Mouse (Mus musculus): ENCODE data around the gene Hdac5. TPM values are rescaled to one million over a fixed set of nuclear protein-coding genes. Genes with fewer than 3 reads are reported as not detected.

Gene Hdac5
- polyA plus RNA-seq, 1 experiment from 2014 or later: 21.3 TPM

DNA sequence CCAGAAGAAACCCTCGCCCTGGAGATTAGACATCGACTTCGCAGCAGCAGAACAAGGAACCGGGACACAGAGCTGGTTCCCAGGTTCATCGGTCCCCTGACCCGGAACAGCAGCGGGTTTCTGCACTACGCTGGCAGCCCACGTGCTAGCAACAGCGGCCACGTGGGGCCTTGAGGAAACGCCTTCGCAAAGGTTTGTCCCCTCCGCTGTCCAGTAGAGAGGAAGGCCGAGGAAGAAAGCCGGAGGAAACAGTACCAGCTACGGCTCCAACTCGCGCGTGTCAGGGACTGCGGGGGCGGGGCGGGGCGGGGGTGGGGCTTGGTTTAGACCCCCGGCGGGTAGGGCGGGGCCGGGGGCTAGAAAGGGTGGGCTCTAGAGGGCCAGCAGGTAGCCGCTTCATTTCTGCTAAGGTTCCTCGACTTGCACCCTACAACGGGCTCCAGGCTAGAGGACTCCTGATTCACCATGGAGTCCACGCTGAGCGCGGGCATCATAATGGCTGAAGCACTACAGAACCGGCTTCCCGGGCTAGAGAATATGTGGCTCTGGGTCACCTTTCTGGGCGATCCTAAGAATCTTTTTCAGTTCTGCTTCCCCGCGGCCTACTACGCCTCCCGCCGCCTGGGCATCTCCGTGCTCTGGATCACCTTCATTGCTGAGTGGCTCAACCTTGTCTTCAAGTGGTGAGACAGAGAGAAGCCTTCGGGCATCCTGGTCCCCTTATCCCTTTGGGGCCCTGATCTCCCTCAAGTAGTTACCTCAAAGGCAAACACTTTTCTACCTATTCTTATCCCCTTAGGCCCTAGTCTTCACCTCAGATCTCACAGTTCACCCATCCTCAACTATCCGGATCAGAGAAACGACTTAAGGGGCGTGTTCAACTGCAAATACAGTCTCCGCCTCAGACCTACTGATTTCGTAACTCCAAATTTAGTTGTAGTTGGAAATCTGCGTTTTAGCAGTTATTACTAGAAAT lies 40.2 kb downstream of the Hdac5 start, which contains the start of gene G6pc3:
Gene G6pc3 (plus strand): TSS at position 160 of the 976 bp plus-strand sequence.
- peak within 1 kb of the TSS; percentile 62 for H3K4me3 ChIP-seq (ENCODE audit: low read depth, low read length)
- H3K9me3 ChIP-seq (ENCODE audit: control insufficient read depth, low read length): no peaks in the 10 kb centered on the region
- DNase-seq (ENCODE audit: low spot score) (peak; percentile 86), ATAC-seq (ENCODE audit: insufficient number of reproducible peaks, low FRiP score, low TSS enrichment, low read depth) (peak; percentile 87)
- H3K27me3 ChIP-seq (ENCODE audit: control insufficient read depth, insufficient read depth, low read length): no peaks in the 10 kb centered on the region
- H3K36me3 ChIP-seq (ENCODE audit: control insufficient read depth, insufficient read depth, low read length): peaks cover 2% of the 10 kb centered on the region
- 3% methylated on average over 47 of the region's 50 CpGs for WGBS
- peaks cover 11% of the 10 kb centered on the region for H3K4me1 ChIP-seq (ENCODE audit: control insufficient read depth, insufficient read depth, low read length)
- H3K27ac ChIP-seq (replicated peaks; ENCODE audit: low read depth, low read length): 0 out of 2 replicates have a peak within 1 kb of the TSS, but pooled peaks have one; percentile 18
- H3K9ac ChIP-seq (ENCODE audit: low read length): peak within 1 kb of the TSS; percentile 70
- peak within 1 kb of the TSS; percentile 90 for H3K4me2 ChIP-seq (ENCODE audit: low read depth, severe bottlenecking)

DNA sequence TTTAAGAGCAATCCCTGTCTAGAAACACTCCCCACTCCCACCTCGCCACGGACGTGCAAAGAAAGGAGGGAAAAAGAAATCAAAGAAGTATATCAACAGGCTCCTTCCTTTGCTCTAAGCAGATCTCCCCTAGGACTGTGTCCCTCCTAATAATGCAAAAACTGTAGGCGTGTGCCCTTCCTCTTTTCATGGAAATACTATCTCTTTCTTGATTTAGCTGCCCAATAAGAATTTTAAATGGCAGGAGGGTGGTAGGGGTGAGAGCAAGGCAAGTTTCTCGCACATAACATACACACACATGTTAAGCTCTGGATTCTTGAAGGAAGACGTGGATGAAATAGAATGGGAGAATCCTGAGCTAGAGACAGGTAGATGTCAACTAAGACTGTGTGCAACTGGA lies 41.0 kb downstream of the Hdac5 start:
- ATAC-seq (ENCODE audit: insufficient number of reproducible peaks, low FRiP score, low TSS enrichment, low read depth): no peak
- H3K36me3 ChIP-seq (ENCODE audit: control insufficient read depth, insufficient read depth, low read length): peaks cover 2% of the 10 kb centered on the region

DNA sequence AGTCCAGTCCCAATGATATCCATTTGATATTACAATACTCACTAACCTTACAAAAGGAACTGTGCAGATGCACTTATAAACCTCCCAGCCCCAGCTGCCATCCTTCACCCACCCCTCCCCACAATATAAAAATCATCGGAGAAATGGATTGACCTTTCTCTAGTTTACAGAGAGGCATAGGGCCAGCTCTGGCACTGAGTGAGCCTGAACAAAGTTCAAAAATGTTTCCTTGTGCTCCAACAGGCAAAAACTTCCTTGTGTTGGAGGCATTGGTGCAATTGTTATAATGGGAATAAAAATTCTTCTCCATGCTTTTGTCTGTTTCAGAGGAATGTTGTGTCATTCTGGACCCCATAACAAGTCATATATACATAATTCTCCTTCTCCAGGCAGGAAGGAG lies 43.7 kb downstream of the Hdac5 start:
- peaks cover 2% of the 10 kb centered on the region; the same call in 1 of the 2 replicates for H3K36me3 ChIP-seq (ENCODE audit: control insufficient read depth, insufficient read depth, low read length)
- H3K9me3 ChIP-seq (ENCODE audit: control insufficient read depth, low read length): no peaks in the 10 kb centered on the region
- H3K4me2 ChIP-seq (ENCODE audit: low read depth, severe bottlenecking): no peak overlapping the region
- H3K27me3 ChIP-seq (ENCODE audit: control insufficient read depth, insufficient read depth, low read length): no peaks in the 10 kb centered on the region
- DNase-seq (ENCODE audit: low spot score) (no peak), ATAC-seq (ENCODE audit: insufficient number of reproducible peaks, low FRiP score, low TSS enrichment, low read depth) (no peak)
- H3K9ac ChIP-seq (ENCODE audit: low read length): no peak overlapping the region
- H3K4me1 ChIP-seq (ENCODE audit: control insufficient read depth, insufficient read depth, low read length): peaks cover 15% of the 10 kb centered on the region
- 92% methylated on average over 1 of the region's 1 CpGs for WGBS
- H3K27ac ChIP-seq (replicated peaks; ENCODE audit: low read depth, low read length): no peak overlapping the region
- no peak overlapping the region for H3K4me3 ChIP-seq (ENCODE audit: low read depth, low read length)

More for the DNA sequence above, 41.0 kb downstream of the Hdac5 start:
- H3K27ac ChIP-seq (replicated peaks; ENCODE audit: low read depth, low read length): no peak overlapping the region
- no peak for DNase-seq (ENCODE audit: low spot score)
- peak overlapping the region; percentile 90 for H3K4me2 ChIP-seq (ENCODE audit: low read depth, severe bottlenecking)
- WGBS: 74% methylated on average over 6 of the region's 6 CpGs
- peak overlapping the region; percentile 62 for H3K4me3 ChIP-seq (ENCODE audit: low read depth, low read length)
- H3K9ac ChIP-seq (ENCODE audit: low read length): peak overlapping the region; percentile 70; the same call in 1 of the 2 replicates
- H3K27me3 ChIP-seq (ENCODE audit: control insufficient read depth, insufficient read depth, low read length): no peaks in the 10 kb centered on the region
- peaks cover 15% of the 10 kb centered on the region for H3K4me1 ChIP-seq (ENCODE audit: control insufficient read depth, insufficient read depth, low read length)
- H3K9me3 ChIP-seq (ENCODE audit: control insufficient read depth, low read length): no peaks in the 10 kb centered on the region

DNA sequence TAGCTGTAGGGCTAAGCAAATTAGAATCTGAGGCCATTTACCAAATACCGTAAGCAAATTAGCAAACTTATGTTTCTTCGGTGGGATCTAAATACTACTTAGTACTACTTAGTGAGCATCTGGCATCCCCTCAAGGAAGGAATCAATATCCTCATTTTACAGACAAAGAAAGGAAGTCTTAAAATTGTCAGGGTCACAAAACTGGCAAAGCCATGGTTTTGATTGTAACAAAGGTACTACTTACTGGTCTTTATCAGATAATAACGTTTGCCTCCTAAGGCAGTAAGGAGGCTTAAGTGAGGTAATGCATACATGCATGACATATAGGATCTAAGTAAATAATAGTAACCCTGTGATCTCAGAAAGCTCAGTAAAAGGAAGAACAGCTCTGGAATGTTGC lies 44.3 kb downstream of the Hdac5 start:
- WGBS: 61% methylated on average over 3 of the region's 3 CpGs
- DNase-seq (ENCODE audit: low spot score) (no peak), ATAC-seq (ENCODE audit: insufficient number of reproducible peaks, low FRiP score, low TSS enrichment, low read depth) (no peak)

DNA sequence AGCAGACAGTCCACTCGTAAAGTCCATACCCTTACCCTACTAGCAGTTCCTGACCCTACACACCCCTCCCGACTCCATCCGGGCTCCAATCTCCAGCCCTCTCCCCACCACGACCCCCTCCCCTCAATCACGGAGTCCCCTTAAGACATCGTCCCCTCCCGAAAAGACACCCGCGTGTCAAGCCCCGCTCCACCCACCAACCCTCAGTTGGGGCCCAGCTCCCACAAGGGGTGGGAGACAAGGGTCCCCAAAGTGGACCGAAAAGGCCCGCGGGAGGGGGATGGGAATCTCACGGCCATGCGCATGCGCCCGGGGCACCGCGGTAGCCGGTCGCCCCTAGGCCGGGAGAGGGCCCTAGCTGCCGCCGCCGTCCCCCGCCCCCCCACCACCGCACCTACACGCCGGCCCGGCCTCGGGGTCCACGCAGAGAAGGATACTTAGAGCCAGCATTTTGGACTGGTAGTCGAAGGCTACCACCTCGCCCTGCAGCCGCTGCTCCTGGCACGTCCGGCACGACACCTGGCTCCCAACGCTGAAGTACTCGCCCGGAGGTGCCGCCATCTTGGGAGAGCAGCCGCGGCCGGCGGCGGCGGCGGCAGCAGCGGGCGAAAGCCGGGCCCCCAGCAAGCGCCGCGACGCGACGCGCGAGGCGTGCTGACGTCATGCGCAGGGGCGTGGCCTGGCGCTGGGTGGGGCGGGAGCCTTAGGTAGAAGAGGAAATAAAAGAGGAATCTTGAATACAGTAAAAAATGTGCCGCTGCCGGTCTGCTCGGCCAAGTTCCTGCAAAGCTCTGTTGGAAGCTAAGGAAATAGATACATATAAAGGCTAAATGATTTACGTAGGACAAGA lies 45.1 kb downstream of the Hdac5 start, which contains the start of gene Lsm12:
Gene Lsm12 (minus strand): TSS at position 651 of the 850 bp plus-strand sequence.
- ATAC-seq (ENCODE audit: insufficient number of reproducible peaks, low FRiP score, low TSS enrichment, low read depth) (peak; percentile 79), DNase-seq (ENCODE audit: low spot score) (peak; percentile 97)
- Histone ChIP-seq H3K36me3 (ENCODE audit: control insufficient read depth, insufficient read depth, low read length) (peaks cover 2% of the 10 kb centered on the region; the same call in 1 of the 2 replicates), H3K27ac (replicated peaks; ENCODE audit: low read depth, low read length) (peak within 1 kb of the TSS; percentile 86), H3K9ac (ENCODE audit: low read length) (peak within 1 kb of the TSS; percentile 86), H3K9me3 (ENCODE audit: control insufficient read depth, low read length) (no peaks in the 10 kb centered on the region), H3K4me3 (ENCODE audit: low read depth, low read length) (peak within 1 kb of the TSS; percentile 95), H3K27me3 (ENCODE audit: control insufficient read depth, insufficient read depth, low read length) (no peaks in the 10 kb centered on the region), H3K4me1 (ENCODE audit: control insufficient read depth, insufficient read depth, low read length) (peaks cover 8% of the 10 kb centered on the region; the same call in 1 of the 2 replicates), H3K4me2 (ENCODE audit: low read depth, severe bottlenecking) (peak within 1 kb of the TSS; percentile 81)
- WGBS: under 1% methylated on average over 70 of the region's 70 CpGs

More for the DNA sequence above, 44.3 kb downstream of the Hdac5 start:
- Histone ChIP-seq H3K36me3 (ENCODE audit: control insufficient read depth, insufficient read depth, low read length) (peaks cover 2% of the 10 kb centered on the region; the same call in 1 of the 2 replicates), H3K27me3 (ENCODE audit: control insufficient read depth, insufficient read depth, low read length) (no peaks in the 10 kb centered on the region), H3K4me2 (ENCODE audit: low read depth, severe bottlenecking) (peak overlapping the region; percentile 81), H3K4me3 (ENCODE audit: low read depth, low read length) (peak overlapping the region; percentile 95; the same call in 1 of the 2 replicates), H3K9me3 (ENCODE audit: control insufficient read depth, low read length) (no peaks in the 10 kb centered on the region), H3K27ac (replicated peaks; ENCODE audit: low read depth, low read length) (no peak overlapping the region; the same call in 1 of the 2 replicates), H3K4me1 (ENCODE audit: control insufficient read depth, insufficient read depth, low read length) (peaks cover 10% of the 10 kb centered on the region), H3K9ac (ENCODE audit: low read length) (no peak overlapping the region)

DNA sequence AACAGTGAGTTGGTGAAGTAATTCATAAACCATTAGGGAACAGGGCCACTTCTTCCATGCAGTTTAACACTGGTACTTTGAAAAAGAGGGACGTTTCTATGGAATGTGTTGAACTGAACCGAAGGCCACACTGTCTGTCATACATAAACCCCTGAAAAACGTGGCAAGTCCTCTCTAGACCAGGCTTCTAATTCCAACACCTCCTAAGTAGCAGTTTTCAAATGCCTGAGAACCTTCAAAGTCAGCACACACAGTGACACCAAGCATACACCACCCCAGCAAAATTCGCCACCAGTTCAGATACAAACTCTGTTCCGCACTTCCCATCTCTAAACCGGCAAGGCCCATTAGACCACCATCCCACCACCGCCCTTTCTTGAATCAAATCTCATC lies 45.7 kb downstream of the Hdac5 start:
- no peak for ATAC-seq (ENCODE audit: insufficient number of reproducible peaks, low FRiP score, low TSS enrichment, low read depth)
- 8% methylated on average over 7 of the region's 7 CpGs for WGBS

DNA sequence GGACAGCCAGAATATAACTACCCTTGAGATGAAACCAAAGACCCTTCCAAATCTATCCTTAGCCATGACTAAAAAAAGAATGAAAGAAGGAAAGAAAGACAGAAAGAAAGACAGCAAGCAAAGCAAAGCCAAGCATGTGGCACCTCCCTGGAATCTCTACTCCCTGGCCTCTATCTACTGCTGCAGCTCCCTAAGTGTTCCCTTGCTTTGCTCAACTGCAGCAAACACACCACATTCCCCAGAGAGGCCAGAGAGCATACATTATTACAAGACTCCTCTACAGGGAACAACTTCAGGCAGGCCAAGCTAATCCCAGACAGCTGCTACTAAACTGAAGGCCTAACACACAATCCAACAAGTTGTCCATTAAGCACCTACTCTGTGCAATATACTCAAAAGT lies 50.1 kb downstream of the Hdac5 start:
- no peak overlapping the region for H3K4me2 ChIP-seq (ENCODE audit: low read depth, severe bottlenecking)
- no peak for DNase-seq (ENCODE audit: low spot score)
- no peak overlapping the region for H3K4me3 ChIP-seq (ENCODE audit: low read depth, low read length)
- H3K4me1 ChIP-seq (ENCODE audit: control insufficient read depth, insufficient read depth, low read length): 0 out of 2 replicates have a peak, but pooled peaks cover 5% of the 10 kb centered on the region
- ATAC-seq (ENCODE audit: insufficient number of reproducible peaks, low FRiP score, low TSS enrichment, low read depth): no peak
- no peak overlapping the region for H3K9ac ChIP-seq (ENCODE audit: low read length)
- no peaks in the 10 kb centered on the region for H3K9me3 ChIP-seq (ENCODE audit: control insufficient read depth, low read length)
- no peaks in the 10 kb centered on the region for H3K27me3 ChIP-seq (ENCODE audit: control insufficient read depth, insufficient read depth, low read length)
- H3K27ac ChIP-seq (replicated peaks; ENCODE audit: low read depth, low read length): no peak overlapping the region
- peaks cover 2% of the 10 kb centered on the region; the same call in 1 of the 2 replicates for H3K36me3 ChIP-seq (ENCODE audit: control insufficient read depth, insufficient read depth, low read length)

More for the DNA sequence above, 45.7 kb downstream of the Hdac5 start:
- H3K4me1 ChIP-seq (ENCODE audit: control insufficient read depth, insufficient read depth, low read length): peaks cover 8% of the 10 kb centered on the region; the same call in 1 of the 2 replicates
- no peaks in the 10 kb centered on the region for H3K9me3 ChIP-seq (ENCODE audit: control insufficient read depth, low read length)
- peak overlapping the region; percentile 86 for H3K9ac ChIP-seq (ENCODE audit: low read length)
- no peak for DNase-seq (ENCODE audit: low spot score)
- peak overlapping the region; percentile 95 for H3K4me3 ChIP-seq (ENCODE audit: low read depth, low read length)
- H3K27ac ChIP-seq (replicated peaks; ENCODE audit: low read depth, low read length): peak overlapping the region; percentile 86; the same call in 1 of the 2 replicates
- no peaks in the 10 kb centered on the region for H3K27me3 ChIP-seq (ENCODE audit: control insufficient read depth, insufficient read depth, low read length)
- peaks cover 2% of the 10 kb centered on the region; the same call in 1 of the 2 replicates for H3K36me3 ChIP-seq (ENCODE audit: control insufficient read depth, insufficient read depth, low read length)
- peak overlapping the region; percentile 81 for H3K4me2 ChIP-seq (ENCODE audit: low read depth, severe bottlenecking)

DNA sequence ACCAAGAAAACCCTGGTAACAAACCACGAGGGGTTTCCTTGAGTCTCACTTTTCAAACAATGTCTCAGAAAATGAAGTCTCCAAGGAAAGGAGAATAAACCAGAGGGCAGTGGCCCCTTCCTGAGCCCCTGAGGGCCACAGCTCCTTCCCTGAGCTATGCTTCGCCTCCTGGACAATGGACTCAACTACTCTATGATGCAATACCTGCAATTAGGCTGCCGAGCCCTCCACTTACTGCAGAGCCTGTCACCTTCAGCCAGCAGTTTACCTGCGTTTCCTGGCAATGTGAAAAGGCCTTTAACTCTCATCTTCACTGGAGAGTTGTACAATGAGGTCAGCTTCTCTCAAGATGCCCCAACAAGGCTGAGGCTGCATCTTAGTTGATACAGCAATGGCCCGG lies 61.3 kb downstream of the Hdac5 start:
- Histone ChIP-seq H3K4me1 (ENCODE audit: control insufficient read depth, insufficient read depth, low read length) (no peaks in the 10 kb centered on the region), H3K4me3 (ENCODE audit: low read depth, low read length) (no peak overlapping the region), H3K36me3 (ENCODE audit: control insufficient read depth, insufficient read depth, low read length) (peaks cover 24% of the 10 kb centered on the region), H3K9ac (ENCODE audit: low read length) (no peak overlapping the region), H3K9me3 (ENCODE audit: control insufficient read depth, low read length) (no peaks in the 10 kb centered on the region), H3K4me2 (ENCODE audit: low read depth, severe bottlenecking) (no peak overlapping the region), H3K27ac (replicated peaks; ENCODE audit: low read depth, low read length) (no peak overlapping the region), H3K27me3 (ENCODE audit: control insufficient read depth, insufficient read depth, low read length) (no peaks in the 10 kb centered on the region)
- DNase-seq (ENCODE audit: low spot score) (no peak), ATAC-seq (ENCODE audit: insufficient number of reproducible peaks, low FRiP score, low TSS enrichment, low read depth) (no peak)
- WGBS: 89% methylated on average over 5 of the region's 5 CpGs

All from limb, embryonic 11.5 days (tissue).